Mouse (Mus musculus): ENCODE results near the gene 3110009E18Rik. TPM values are rescaled to one million over a fixed set of nuclear protein-coding genes. Genes with fewer than 3 reads are reported as not detected.

The 3110009E18Rik gene
- total RNA-seq, 2 experiments from 2014 or later: 6.0 to 8.6 TPM

DNA sequence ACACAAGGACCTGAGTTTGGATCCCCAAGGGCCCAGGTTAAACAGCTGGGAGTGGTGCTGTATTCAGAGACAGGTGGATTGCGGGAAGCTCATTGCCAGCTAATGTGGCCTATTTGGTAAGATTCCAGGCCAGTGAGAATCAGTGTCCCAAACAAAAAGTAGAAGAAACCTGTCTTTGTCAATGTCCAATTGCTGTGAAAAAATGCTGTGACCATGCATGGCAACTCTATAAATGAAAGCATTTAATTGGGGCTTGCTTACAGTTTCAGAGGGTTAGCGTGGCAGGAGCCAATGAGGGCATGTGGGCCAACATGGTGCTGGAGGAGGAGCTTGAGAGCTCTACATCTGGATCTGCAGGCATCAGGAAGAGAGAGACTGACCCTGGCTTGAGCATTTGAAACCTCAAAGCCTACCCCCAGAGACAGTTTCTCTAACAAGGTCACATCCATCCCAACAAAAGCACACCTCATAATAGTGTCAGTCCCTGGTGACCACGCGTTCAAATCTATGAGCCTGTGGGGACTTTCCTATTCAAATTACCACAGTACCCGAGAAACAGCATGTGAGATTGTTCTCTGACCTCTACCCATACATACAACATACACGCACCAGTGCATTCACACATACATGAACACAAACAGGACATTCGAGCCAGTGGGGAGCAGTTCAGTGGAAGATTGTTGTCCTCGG lies 24.7 kb downstream of the 3110009E18Rik start:
- no peak for DNase-seq

DNA sequence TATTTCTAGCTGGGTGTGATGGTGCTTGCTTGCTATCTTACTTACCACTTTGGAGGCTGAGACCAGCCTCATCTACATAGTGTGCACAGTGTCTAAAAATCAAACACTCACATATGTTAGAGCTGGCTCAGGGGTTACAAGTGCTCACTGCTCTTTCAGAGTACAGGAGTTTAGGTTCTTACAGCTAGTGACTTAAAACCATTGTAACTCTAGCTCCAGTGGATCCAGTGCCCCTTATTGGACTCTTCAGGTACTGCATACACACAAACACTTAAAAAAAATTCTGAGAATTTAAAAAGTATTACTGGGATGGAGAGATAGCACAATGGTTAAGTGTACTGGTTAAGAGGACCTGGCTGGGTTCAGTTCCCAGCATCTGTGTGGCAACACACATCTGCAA lies 26.0 kb downstream of the 3110009E18Rik start:
- no peak for DNase-seq

DNA sequence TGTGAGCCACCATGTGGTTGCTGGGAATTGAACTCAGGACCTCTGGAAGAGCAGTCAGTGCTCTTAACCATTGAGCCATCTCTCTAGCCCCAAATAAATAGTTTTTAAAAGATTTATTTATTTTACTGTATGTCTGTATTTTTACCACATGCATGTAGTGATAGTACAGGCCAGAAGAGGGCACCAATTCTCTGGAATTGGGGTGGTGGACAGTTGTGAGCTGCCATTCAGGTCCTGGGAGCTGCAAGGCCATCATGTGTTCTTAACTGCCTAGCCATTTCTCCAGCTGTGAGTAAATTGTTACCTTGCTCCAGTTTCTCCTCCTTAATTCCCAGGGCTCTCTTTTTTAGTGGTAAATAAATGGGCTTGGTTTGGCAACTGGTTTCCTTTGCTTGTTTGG lies 33.2 kb downstream of the 3110009E18Rik start:
- DNase-seq: no peak

DNA sequence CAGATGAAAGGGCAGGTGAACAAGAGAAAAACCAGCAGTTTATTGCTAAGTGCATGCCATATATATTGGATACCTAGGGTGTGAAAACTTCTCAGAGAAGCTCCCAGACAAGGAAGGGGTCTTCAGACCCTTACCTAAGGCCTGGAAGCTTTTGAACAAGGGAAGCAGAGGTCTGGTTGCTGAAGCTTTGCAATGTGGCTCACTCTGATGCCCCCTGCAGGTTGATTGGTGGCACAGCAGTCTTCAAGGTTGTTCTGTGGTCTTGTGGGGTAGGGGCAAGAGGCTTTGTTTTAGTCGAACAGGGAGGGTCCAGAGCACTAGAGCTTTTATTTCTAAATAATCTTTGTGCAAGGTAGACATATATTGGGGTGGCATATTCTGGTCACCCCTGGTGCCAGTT lies 34.3 kb downstream of the 3110009E18Rik start:
- no peak for DNase-seq

DNA sequence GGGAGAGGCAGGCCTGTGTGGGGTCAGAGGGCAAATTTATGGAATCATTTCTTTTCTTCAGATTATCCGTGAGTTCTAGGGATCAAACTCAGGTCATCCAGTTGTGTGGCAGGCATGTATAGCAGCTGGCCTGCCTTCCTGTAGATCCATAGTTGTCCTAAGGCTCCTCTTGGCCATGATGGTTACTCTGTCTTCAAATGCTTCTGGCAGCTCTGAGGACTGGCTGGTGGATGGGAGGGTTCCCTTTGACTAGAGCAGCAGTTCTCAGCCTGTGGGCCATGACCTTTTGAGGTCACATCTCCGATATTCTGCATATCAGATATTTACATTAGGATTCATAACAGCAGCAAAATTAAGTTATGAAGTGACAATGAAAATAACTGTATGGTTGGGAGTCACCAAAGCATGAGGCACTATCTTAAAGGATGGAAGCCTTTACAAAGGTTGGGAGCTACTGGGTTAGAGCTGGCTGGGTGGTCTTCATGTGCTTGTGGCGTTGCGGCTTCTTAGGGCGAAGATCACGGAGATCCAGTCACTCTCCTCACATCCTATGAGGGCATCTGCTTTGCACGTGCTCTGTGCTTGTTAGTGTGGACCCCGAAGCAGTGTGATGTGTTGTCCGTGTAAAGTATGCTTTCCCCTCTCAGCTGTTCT lies 37.6 kb downstream of the 3110009E18Rik start:
- DNase-seq: no peak

DNA sequence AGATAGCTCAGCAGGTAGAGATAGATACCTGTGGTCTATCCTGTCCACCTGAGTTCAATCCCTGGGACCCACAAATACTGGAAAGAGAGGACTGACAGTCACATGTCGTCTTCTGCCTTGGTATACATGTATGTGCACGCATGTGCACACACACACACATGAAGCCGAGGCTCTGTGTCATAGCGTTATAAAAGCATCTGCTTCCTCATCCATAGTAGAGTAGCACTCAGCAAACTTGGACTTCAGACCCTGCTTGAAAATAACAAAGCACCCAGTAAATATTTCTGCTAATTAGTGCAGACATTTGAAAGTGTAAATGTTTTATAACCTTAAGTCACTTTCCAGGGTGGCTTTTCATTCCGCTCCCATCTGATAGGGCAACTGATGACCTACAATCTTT lies 40.5 kb downstream of the 3110009E18Rik start:
- DNase-seq: no peak

DNA sequence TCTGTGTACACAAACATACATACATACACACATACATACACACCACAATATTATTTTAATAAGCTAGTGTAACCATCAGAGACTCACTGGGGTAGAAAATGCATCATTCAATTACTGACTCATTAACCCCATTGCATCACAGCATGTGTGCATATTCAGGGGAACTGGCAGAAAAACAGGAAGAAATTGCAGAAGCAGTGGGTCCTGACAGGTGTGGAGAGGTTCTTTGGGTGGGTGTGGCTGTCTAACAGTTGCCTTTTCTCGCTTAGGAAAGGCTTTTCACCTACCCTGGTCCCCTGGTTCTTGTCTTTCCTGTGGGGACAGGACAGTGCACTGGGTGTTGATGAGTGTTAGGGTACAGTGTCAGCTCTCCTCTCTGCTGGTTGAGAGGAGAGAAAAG lies 41.6 kb downstream of the 3110009E18Rik start:
- DNase-seq: no peak

DNA sequence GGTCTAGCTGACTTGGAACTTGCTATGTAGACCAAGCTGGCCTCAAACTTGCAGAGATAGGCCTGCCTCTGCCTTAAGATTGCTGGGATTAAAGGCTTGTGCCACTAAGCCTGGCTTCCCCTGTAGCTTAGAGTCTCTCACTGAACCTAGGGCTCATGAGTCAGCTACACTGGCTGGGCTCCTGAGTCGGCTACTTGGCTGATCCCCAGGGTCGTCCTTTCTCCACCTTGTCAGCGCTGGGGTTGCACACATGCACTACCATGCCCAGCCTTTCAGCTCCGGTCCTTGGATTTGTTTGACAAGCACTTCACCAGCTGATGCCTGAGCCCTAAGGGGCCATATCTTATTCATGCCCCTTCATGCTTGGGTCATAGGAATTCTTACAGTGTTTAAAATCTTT lies 47.0 kb downstream of the 3110009E18Rik start:
- DNase-seq: no peak

DNA sequence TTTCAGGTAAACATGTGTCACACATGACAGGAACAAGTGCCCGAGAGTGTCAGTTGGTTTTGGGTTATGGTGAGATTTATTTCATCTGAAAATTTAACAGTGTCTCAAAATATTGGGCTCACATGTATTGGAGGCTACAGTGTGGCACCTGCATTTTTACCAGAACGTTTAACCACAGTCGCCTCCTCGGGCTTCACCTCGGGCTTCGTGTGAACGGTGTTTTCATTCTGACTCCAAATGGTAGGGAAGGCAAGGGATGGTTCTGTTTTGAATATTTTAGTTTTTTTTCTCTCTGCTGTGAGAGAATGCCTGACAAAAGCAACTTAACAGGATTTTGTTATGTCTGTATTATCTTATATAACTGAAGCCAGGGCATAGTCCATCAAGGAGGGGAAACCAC lies 47.7 kb downstream of the 3110009E18Rik start:
- DNase-seq: no peak

DNA sequence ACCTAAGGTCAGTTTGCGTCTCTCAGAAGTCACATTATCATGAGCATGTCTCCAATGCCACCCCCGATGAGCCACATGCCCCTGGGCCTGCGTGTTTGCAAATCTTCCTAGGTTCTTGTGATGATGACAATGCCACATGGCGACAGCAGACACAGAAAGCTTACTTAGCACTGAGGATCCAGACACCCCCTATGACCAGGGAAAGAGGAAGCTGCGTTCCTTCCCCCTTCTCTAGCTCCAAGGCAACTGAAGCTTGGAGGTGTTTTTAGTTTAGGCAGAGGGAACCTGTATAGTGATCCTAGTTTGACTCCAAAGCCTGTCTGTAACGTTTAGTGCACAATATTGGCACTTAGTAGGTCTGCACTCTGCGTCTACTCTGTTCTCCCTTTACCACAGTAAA lies 49.3 kb downstream of the 3110009E18Rik start:
- no peak for DNase-seq

DNA sequence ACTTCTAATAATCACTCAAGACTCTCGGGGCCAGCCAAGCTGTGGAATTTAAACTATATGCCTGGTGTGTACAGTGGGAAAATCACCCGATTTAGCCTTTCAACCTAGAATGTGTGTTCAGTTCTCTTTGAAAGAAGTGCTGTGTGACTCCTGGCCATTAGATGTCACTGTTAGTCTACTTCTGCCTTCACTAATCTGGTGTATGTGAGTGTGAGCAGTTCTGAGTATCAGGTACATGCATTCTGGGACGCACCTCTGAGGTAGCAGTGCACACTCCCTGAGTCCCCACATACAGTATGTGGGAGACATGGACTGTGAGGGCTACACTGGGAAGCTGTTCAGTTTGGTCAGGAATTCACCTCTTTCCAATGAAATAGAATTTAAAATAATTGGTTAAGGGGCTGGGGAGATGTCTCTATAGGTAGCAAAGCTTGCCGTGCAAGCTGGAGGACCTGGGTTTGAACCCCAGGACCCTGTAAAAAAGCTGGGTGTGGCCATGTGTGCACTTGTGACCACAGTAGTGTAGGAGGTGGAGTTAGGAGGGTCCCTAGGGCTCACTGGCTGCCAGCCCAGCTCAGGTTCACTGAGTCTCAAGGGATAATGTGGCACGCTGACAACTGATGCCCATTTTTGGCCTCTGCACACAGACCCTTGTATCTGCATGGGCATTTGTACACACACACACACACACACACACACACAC lies 51.0 kb downstream of the 3110009E18Rik start:
- DNase-seq: no peak

DNA sequence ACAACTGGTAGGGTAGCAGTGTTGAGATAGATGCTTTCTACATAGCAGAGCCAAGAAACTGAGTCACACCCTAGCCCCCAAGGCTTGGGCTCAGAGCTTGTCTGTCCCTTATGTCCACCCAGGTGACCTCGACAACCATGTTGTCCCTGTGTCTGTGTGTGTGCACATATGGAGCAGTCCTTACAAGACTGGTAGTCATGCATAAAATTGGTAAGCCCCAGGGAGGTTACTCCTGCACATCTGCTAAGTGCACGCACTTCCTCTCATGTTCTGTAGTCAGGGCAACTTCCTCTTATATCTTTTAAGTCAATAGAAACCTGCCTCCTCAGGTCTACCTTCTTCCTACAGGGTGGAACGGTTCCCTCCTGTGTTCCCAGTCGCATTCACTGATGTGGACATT lies 54.0 kb downstream of the 3110009E18Rik start:
- no peak for DNase-seq

DNA sequence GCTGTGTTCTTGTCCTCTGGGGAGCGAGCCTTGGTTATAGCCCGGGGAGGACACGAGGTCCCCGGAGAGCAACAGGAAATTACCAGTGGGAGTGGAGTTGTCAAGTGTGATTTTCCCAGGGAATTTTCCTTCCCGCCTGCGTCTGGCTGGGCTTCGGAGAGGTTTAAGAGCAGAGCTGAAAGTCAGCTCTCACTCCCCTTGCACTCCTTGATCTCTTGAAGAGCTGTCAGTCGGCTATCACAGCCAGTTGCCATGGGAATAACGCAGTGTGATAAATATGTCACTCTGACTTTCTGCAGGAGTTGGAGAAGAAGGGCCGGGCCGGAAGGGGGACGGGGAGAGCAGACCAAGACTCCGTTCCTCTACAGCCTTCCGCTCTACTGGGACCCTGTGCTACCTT lies 55.3 kb downstream of the 3110009E18Rik start:
- no peak for DNase-seq

DNA sequence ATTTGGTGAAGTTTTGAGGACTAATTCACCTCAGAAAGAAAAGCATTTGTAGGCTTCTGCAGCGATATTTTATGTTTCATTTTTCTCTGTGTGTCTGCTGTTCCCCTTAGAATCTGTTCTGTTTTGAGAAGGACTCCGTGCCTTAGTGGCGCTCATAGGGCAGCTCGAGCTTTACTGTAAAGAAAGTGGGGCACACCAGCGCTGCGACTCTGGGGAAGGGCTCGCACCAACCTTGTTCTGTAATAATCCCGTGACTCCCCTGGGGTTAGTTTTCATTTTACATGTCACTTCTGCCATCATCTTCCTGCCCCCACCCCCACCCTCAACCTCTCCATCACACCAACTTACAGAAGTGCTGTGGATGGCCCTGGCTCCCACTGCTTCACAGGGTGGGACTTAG lies 56.2 kb downstream of the 3110009E18Rik start:
- DNase-seq: no peak

DNA sequence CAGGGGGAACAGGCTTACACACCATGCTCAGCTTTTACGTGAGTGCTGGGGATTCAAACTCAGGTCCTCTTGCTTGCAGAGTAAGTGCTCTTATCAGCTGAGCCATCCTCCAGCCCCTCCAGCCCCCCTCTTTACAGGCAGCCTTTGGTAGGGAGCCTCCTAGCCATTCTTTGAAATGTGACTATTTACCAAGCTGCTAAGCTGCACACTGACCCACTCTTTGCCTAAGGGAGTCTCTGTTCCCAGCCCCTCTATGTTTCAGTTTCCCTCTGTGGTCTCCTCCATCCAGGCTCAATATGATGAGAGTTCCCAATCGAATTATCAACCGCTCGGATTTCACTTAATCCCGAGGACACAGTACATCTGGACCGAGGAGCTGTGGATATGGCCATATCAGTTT lies 65.2 kb downstream of the 3110009E18Rik start:
- DNase-seq: no peak

DNA sequence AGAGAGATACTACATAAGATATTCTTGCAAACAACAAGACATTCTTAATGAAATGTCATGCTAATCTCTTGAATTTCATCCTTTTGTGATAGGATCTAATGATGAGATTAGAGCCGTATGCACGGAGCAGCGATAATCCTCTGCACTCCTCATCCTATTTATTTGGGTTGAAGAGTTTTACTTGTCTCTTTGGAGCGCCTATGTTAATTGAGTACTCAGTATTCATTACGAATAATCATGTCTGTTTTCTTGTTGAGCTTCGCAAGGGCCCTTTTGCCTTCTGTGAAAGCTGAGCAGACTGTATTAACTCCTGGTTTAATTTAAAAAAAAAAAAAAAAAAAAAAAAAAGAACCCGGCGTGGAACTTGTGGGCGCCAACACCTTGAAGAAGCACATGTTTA lies 65.7 kb downstream of the 3110009E18Rik start:
- DNase-seq: no peak

DNA sequence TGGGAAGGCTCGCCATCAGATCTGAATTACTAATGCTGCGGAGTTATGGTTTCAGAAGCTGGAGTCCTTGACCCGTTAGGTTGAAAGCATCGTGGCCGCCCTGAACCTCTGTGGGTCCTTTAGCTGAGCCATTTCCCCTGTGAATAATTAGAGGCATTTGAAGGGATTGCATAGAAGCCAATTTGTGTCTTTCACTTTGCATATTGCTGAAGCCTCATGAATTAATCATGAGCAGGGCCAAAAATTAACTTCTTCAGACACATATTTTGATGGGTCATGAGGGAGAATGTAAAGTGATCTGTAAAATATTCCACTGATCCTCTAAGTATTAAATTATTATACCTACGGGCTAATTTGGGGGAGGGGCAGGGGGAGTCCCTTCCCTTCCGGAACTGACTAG lies 66.1 kb downstream of the 3110009E18Rik start:
- no peak for DNase-seq

DNA sequence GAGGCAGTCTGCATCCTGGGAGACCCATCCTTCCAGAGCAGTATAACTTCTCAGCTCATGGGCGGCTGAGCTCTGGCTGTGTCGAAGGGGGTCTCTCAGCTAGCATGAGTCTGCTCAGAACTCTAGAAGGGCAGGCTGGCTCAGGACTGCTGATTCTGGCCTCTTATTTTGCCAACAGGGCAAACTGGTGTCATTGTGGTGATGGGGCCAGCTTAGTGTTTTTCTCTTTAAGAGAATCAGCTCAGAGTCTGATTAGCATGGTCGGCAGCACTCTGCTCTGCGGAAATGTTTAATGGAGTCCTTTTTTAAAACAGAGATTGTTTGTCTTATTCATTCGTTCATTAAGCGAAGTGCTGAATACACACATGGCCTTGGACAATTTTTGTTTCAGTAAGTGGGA lies 68.2 kb downstream of the 3110009E18Rik start:
- no peak for DNase-seq

DNA sequence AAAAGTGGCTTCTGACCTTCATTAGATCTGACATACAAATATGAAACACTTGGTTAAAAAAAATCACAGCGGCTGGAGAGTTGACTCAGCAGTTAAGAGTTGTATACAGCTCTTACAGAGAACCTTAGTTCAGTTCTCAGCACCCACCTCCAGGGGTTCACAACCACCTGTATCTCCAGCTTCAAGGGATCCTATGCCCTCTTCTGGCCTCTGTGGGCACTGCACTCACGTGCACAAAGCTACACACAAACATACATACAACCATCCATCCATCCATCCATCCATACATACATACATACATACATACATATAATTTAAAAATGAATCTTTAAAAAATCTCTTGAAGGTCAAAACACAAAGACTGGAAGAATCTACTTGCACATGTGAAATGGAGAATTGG lies 69.3 kb downstream of the 3110009E18Rik start:
- DNase-seq: no peak

DNA sequence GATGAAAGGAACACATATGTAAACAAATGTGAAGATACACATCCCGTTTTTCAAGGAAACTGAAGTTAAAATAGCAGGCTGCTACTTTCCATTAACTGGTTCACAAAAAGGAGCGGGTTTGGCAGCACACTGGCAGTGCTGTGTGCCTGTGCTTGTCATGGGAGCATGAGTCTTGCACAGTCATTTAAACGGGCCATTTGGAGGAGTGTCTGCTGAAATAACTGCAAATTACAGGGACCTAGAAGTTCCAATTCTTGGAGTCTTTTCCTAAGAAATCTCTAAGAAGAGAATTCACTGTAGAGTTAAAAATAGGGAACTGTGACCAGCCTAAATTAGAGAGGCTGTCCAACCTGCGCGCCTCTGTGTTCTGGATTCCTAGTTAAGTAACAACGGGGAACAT lies 70.0 kb downstream of the 3110009E18Rik start:
- DNase-seq: no peak

DNA sequence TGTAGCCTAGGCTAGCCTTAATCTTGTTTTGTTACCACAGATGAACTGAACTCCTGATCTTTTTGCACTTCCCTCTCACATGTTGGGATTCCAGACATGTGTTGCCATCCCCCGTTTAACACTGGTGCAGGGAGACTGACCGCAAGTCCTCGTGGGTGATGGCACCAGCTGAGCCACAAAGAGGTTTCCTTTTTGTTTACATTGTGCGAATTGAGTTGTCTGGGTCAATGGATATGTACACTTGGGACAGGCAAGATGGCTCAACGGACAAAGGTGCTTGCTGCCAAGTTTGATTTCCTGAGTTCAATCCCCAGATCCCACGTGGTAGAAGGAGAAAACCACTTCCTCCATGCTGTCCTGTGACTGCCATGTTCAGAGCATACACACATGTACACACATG lies 71.3 kb downstream of the 3110009E18Rik start:
- no peak for DNase-seq

DNA sequence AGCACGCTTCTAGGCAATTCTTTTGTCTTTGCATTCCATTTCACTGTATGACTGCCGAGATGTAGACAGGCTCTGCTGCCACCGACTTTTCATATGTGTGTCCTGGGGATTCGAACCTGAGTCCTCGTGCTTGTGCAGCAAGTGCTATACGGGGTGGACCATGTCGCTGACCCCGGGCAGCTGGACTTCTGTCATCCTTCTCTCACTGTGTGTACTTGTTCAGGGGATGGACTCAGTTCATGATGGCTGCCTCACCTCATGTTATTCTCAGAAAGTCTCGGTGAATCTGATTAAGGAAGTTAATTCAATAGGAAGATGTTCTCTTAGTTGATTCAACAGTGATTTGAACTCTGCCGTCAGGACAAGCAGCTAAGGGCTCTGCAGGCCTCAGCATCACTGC lies 72.6 kb downstream of the 3110009E18Rik start:
- DNase-seq: no peak

DNA sequence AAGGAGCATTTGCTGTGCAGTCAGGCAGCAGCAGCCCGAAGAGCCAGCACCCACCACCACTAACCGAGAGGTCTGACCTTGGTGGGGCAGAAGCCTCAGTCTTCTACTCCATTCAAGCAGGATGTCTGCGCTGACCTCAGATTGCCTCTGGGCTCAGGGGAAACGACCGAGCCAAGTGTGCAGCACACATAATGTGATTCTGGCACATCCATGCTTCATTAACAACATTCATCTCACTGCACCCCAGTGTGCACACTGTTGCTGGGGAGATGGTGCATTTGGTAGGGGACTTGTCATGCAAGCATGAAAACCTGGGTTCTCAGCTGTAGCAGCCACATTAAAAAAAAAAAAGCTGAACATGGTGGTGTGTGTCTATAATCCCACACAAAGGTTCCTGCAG lies 75.0 kb downstream of the 3110009E18Rik start:
- DNase-seq: no peak

DNA sequence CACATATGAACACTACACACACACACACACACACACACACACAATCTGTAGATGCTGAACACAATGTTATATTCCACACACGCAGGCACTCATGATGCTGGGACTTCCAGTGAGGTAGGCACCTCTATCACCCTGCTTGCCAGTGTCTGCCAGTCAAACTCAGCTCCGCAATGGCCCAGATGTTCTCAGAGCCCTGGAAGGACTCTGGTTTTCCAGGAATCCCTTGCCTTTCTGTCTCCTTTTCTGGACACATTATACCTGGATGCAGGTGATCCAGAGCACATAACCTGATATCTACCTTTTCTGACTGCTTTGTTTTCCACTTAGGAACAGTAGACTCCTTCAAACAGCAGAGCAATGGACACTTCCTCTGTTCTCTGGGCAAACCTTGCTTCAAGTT lies 75.7 kb downstream of the 3110009E18Rik start:
- no peak for DNase-seq

Measured in layer of hippocampus, postnatal 36 days (tissue).